Mouse (Mus musculus): Measurements from ENCODE around the gene Lrrc26. TPM values are rescaled to one million over a fixed set of nuclear protein-coding genes. Genes with fewer than 3 reads are reported as not detected.
A peak's percentile ranks its signal among the peaks of the same experiment; 100 is the strongest.

Gene Lrrc26
- polyA plus RNA-seq, 2 experiments: not detected

DNA sequence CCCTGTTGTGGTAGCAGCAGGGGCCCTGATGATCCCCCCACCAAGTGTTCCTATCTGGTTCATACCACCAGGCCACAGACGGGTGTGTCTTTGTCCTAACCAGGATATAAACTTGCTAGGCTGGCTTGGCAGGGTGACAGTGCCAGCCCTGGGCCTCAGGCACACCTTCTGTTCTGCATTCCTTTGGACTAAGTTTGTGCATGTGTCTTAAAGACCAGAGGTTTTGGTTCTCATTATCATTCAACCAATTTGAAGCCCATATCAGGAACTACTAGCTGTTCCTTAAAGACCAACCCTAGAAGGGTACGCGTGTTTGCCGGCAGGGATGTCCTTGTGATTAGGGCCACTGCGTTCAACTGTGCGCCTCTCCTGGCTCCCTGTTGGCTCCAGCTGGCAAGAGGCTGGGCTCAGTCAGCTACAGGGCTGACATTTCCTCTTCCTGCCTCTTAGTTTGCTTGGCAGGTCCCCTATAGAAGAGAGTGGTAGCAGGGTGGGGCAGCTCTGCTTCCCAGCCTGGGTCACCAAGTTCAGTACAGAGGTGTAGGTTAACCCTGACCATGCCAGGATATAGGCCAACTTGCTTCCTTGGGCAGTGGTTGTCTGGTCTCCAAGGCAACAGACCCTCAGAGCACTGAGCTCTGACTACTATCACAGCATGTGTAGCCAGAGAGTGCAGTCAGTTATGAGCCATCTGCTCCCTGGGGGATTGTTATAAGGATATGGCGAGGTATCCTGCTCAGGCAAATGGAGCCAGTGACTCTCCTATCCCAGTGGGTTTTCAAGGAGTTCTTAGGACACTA is 2.7 kb upstream of the Lrrc26 start:
- TF ChIP-seq CTCF (IDR thresholded peaks at IDR 0.05; ENCODE audit: low read depth) (no peak), EP300 (IDR thresholded peaks at IDR 0.05; ENCODE audit: low read depth) (no peak)
- Histone ChIP-seq H3K9me3 (ENCODE audit: control insufficient read depth, low read length) (no peaks in the 10 kb centered on the region), H3K4me1 (replicated peaks; ENCODE audit: control insufficient read depth in 2 of 2, insufficient read depth in 2 of 2, low read length in 1 of 2) (peaks cover 0 to 7% of the 10 kb centered on the region in 2 experiments; a peak in 1 of 4 replicates), H3K4me3 (ENCODE audit: insufficient read depth in 1 of 2, low read depth in 2 of 2, low read length in 2 of 2) (no peak overlapping the region), H3K27ac (no peak overlapping the region), H3K4me2 (ENCODE audit: low read depth) (no peak overlapping the region), H3K9ac (replicated peaks) (no peak overlapping the region), H3K36me3 (replicated peaks; ENCODE audit: control insufficient read depth, insufficient read depth, low read depth) (peaks cover 5% of the 10 kb centered on the region), H3K27me3 (ENCODE audit: control insufficient read depth, insufficient read depth, low read length) (peaks cover 38% of the 10 kb centered on the region)
- DNase-seq (ENCODE audit: low read depth in 3 of 3, low spot score in 3 of 3): no peak
- WGBS (ENCODE audit: insufficient replicate concordance): 24% methylated on average over 7 of the region's 7 CpGs
- peak; percentile 64; the same call in 1 of the 2 replicates for ATAC-seq (ENCODE audit: insufficient read depth)

DNA sequence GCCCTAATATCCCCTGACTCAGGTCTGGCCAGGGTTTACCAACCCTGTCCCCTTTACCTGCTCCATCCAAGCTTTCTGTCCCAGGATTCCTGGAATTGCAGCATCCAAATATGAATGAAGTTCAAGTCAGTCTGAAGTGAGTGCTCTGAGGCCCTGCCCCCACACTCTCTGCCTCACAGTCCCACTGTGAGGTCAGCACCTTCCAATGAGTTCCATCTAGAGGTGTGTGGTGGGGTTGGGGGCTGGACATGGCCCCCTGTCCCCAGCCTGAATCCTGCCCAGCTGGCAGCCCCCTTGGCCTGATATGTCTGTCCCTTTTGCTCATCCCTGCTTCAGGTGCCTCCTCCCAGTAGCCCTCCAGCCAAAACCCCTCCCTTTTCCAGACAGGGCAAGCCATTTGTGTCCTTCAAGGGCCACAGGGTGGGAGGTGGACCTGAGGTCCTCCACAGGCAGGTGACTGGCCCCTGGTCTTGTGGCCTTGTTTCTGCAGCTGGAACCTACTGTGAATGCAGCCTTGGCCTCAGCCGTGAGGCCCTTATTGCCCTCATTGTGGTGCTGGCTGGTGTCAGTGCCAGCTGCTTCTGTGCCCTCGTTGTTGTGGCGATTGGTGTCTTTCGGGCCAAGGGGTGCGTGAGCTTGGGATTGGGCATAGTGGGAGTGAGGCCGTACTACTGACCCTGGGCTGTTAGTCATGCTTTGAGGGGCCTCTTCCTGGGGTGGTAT is 1.6 kb upstream of the Lrrc26 start, which contains the start of gene Tmem210:
Gene Tmem210 (plus strand): TSS at position 219 of the 723 bp plus-strand sequence.
- H3K9ac ChIP-seq (replicated peaks): no peak within 1 kb of the TSS
- no peak for ATAC-seq (ENCODE audit: insufficient read depth)
- no peak within 1 kb of the TSS for H3K4me2 ChIP-seq (ENCODE audit: low read depth)
- peaks cover 4% of the 10 kb centered on the region for H3K36me3 ChIP-seq (replicated peaks; ENCODE audit: control insufficient read depth, insufficient read depth, low read depth)
- H3K27ac ChIP-seq: no peak within 1 kb of the TSS
- no peak for DNase-seq (ENCODE audit: low read depth in 3 of 3, low spot score in 3 of 3)
- WGBS (ENCODE audit: insufficient replicate concordance): 73% methylated on average over 6 of the region's 6 CpGs
- no peak within 1 kb of the TSS for H3K4me3 ChIP-seq (ENCODE audit: insufficient read depth in 1 of 2, low read depth in 2 of 2, low read length in 2 of 2)
- H3K27me3 ChIP-seq (ENCODE audit: control insufficient read depth, insufficient read depth, low read length): peaks cover 47% of the 10 kb centered on the region
- no peaks in the 10 kb centered on the region for H3K9me3 ChIP-seq (ENCODE audit: control insufficient read depth, low read length)
- TF ChIP-seq EP300 (IDR thresholded peaks at IDR 0.05; ENCODE audit: low read depth): no peak
- TF ChIP-seq CTCF (IDR thresholded peaks at IDR 0.05; ENCODE audit: low read depth): no peak
- peaks cover 0 to 7% of the 10 kb centered on the region in 2 experiments; a peak in 1 of 4 replicates for H3K4me1 ChIP-seq (replicated peaks; ENCODE audit: control insufficient read depth in 2 of 2, insufficient read depth in 2 of 2, low read length in 1 of 2)

DNA sequence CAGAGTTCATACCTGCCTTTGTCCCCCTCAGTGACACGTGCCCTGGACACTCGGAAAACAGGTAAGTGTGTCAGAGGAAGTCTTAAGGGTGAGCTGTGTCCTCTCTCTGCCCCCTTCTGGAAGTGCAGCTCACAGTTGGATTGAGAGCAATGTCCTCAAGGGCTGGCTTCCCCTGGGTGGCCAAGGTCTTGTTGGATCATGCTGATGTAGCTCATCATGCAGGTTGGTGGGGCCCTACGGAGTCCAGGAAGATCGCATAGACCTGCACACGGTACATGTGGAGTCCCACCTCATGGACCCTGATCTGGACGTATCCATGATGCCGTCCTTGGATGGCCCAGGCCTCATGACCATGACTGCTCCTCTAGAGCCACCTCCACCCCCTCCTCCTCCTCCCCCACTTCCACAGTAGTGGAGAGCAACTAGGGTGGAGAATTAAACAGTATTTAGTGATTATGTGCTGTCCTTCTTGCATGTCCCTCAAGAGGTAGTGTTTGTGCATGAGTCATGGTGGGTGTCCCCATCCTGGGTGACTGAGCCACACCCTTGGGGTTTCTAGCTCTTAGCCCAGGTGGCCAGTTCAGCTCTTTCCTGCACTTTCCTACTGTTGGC is 875 bp upstream of the Lrrc26 start:
- 65% methylated on average over 7 of the region's 7 CpGs for WGBS (ENCODE audit: insufficient replicate concordance)
- Histone ChIP-seq H3K27ac (no peak overlapping the region), H3K9me3 (ENCODE audit: control insufficient read depth, low read length) (no peaks in the 10 kb centered on the region), H3K36me3 (replicated peaks; ENCODE audit: control insufficient read depth, insufficient read depth, low read depth) (peaks cover 4% of the 10 kb centered on the region), H3K4me2 (ENCODE audit: low read depth) (no peak overlapping the region), H3K4me3 (ENCODE audit: insufficient read depth in 1 of 2, low read depth in 2 of 2, low read length in 2 of 2) (no peak overlapping the region), H3K4me1 (replicated peaks; ENCODE audit: control insufficient read depth in 2 of 2, insufficient read depth in 2 of 2, low read length in 1 of 2) (peaks cover 0 to 7% of the 10 kb centered on the region in 2 experiments; a peak in 1 of 4 replicates), H3K9ac (replicated peaks) (no peak overlapping the region), H3K27me3 (ENCODE audit: control insufficient read depth, insufficient read depth, low read length) (peaks cover 47% of the 10 kb centered on the region)
- TF ChIP-seq EP300 (IDR thresholded peaks at IDR 0.05; ENCODE audit: low read depth) (no peak), CTCF (IDR thresholded peaks at IDR 0.05; ENCODE audit: low read depth) (no peak)
- DNase-seq (ENCODE audit: low read depth in 3 of 3, low spot score in 3 of 3): no peak
- ATAC-seq (ENCODE audit: insufficient read depth): no peak

DNA sequence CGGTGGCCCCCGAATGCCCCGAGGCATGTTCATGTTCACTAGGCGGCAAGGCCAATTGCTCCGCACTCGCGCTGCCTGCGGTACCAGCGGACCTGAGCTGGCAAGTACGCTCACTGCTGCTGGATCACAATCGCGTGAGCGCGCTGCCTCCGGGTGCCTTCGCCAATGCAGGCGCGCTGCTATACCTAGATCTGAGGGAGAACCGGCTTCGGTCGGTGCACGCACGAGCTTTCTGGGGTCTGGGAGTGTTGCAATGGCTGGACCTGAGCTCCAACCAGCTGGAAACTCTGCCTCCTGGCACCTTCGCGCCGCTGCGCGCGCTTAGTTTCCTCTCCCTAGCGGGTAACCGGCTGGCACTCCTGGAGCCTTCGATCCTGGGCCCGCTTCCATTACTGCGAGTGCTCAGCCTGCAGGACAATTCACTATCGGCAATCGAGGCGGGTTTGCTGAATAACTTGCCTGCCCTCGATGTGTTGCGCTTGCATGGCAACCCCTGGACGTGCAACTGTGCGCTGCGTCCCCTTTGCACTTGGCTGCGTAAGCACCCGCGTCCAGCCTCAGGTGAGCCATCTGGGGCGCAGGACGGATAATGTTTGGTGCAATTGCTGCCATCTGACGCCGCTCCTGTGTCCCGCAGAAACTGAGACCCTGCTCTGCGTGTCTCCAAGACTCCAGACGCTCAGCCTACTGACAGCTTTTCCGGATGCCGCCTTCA is 543 bp downstream of the Lrrc26 start:
- peaks cover 47% of the 10 kb centered on the region for H3K27me3 ChIP-seq (ENCODE audit: control insufficient read depth, insufficient read depth, low read length)
- no peak overlapping the region for H3K4me2 ChIP-seq (ENCODE audit: low read depth)
- WGBS (ENCODE audit: insufficient replicate concordance): 3% methylated on average over 54 of the region's 54 CpGs
- H3K9me3 ChIP-seq (ENCODE audit: control insufficient read depth, low read length): no peaks in the 10 kb centered on the region
- TF ChIP-seq CTCF (IDR thresholded peaks at IDR 0.05; ENCODE audit: low read depth) (no peak), EP300 (IDR thresholded peaks at IDR 0.05; ENCODE audit: low read depth) (no peak)
- peaks cover 0 to 7% of the 10 kb centered on the region in 2 experiments; a peak in 1 of 4 replicates for H3K4me1 ChIP-seq (replicated peaks; ENCODE audit: control insufficient read depth in 2 of 2, insufficient read depth in 2 of 2, low read length in 1 of 2)
- H3K36me3 ChIP-seq (replicated peaks; ENCODE audit: control insufficient read depth, insufficient read depth, low read depth): peaks cover under 1% of the 10 kb centered on the region; the same call in 1 of the 2 replicates
- no peak overlapping the region for H3K27ac ChIP-seq
- DNase-seq (ENCODE audit: low read depth in 3 of 3, low spot score in 3 of 3): no peak
- no peak overlapping the region for H3K9ac ChIP-seq (replicated peaks)
- no peak overlapping the region for H3K4me3 ChIP-seq (ENCODE audit: insufficient read depth in 1 of 2, low read depth in 2 of 2, low read length in 2 of 2)
- ATAC-seq (ENCODE audit: insufficient read depth): no peak
